Mouse (Mus musculus): ENCODE data around the gene Pfn1. TPM values are rescaled to one million over a fixed set of nuclear protein-coding genes. Genes with fewer than 3 reads are reported as not detected.
A peak's percentile ranks its signal among the peaks of the same experiment; 100 is the strongest.

The Pfn1 gene
- polyA plus RNA-seq, 1 experiment = 2,636 TPM

DNA sequence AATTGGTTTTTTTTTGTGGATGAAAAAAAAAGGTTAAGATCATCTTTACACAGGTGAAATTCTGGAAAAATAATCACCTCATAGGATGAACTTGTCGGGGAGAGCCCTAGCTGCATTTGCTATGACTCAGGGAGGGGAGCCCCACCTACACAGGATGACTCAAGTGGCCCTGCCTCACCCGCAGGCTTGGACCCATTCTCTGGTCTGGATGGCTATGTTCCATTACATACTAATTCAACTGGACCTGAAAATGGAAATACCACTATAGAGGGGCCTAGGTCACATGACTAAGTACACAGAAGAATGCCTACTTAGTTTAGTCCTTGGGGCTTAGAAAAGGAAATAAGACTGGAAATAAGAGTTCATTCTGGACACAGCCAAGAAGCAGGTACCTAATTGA is 3.1 kb downstream of the Pfn1 start:
- H3ac ChIP-seq (ENCODE audit: control insufficient read depth, insufficient read length) = no peak overlapping the region
- H3K4me3 ChIP-seq = peak overlapping the region; percentile 94
- H3K27me3 ChIP-seq (ENCODE audit: control insufficient read depth, insufficient read depth, insufficient read length) = no peaks in the 10 kb centered on the region
- H3K79me2 ChIP-seq (ENCODE audit: control insufficient read depth, insufficient read depth) = peaks cover 51% of the 10 kb centered on the region
- peak overlapping the region; percentile 99 for H3K4me2 ChIP-seq (ENCODE audit: low read depth)
- H3K36me3 ChIP-seq (ENCODE audit: control insufficient read depth, insufficient read depth) = peaks cover 36% of the 10 kb centered on the region
- no peak for TF ChIP-seq TCF12 (IDR thresholded peaks at IDR 0.05; ENCODE audit: insufficient read depth, poor library complexity, severe bottlenecking)
- TF ChIP-seq MAX (IDR thresholded peaks at IDR 0.05; ENCODE audit: low read depth) = no peak
- TF ChIP-seq POLR2A (IDR thresholded peaks at IDR 0.05; ENCODE audit: insufficient read length, low read depth) = no peak
- no peak for TF ChIP-seq MYOG (IDR thresholded peaks at IDR 0.05; ENCODE audit: control insufficient read depth in 1 of 3, insufficient read depth in 1 of 3, insufficient read length in 2 of 3, low read depth in 2 of 3)
- no peak for TF ChIP-seq SRF (IDR thresholded peaks at IDR 0.05; ENCODE audit: control insufficient read depth, insufficient read length, low read depth)
- TF ChIP-seq REST (IDR thresholded peaks at IDR 0.05; ENCODE audit: insufficient read depth, insufficient read length) = no peak
- TF ChIP-seq POLR2AphosphoS2 (IDR thresholded peaks at IDR 0.05; ENCODE audit: insufficient read length, low read depth) = peak; percentile 73
- TF ChIP-seq E2F4 (IDR thresholded peaks at IDR 0.05; ENCODE audit: insufficient read depth) = no peak
- peak; percentile 85 for TF ChIP-seq USF1 (IDR thresholded peaks at IDR 0.05; ENCODE audit: low read depth)
- TF ChIP-seq CEBPB (IDR thresholded peaks at IDR 0.05; ENCODE audit: insufficient read depth, poor library complexity, severe bottlenecking) = no peak
- TF ChIP-seq MYOD1 (IDR thresholded peaks at IDR 0.05; ENCODE audit: control insufficient read depth in 1 of 3, insufficient read length in 2 of 3, low read depth in 2 of 3) = peak in 1 of 3 experiments; percentile 19
- no peak for TF ChIP-seq TCF3 (IDR thresholded peaks at IDR 0.05; ENCODE audit: insufficient read length, low read depth)

DNA sequence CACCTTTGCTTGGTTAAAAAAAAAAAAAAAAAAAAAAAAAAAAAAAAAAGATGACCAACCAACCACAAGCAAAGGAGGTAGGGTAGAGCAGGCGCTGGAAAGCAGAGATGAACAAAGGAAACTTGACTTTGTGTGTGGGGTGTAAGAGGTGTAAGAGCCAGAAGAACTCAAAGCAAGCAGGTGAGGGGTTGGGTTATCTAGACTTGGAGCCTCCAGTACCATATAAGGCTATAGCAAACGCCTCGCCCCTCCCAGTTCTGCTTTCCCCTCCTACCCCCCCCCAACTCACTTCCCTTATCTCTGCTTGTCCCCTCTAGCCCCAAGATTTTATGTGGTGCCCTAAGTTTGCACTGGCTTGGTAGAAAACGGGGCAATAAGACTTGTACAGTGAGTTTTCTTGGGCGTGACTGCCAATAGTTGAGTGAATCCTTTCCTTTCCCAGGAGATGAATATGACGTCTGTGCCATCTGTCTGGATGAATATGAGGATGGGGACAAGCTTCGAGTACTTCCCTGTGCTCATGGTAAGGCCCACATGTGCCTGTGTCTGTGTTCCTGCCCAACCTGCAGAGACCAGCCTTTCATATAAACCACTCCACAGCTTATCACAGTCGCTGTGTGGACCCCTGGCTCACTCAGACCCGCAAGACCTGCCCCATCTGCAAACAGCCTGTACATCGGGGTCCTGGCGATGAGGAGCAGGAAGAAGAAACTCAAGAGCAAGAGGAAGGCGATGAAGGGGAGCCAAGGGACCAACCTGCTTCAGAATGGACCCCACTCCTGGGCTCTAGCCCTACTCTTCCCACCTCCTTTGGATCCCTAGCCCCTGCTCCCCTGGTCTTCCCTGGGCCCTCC is 3.9 kb downstream of the Pfn1 start:
- H3K79me2 ChIP-seq (ENCODE audit: control insufficient read depth, insufficient read depth) = peaks cover 59% of the 10 kb centered on the region
- no peaks in the 10 kb centered on the region for H3K27me3 ChIP-seq (ENCODE audit: control insufficient read depth, insufficient read depth, insufficient read length)
- TF ChIP-seq TCF3 (IDR thresholded peaks at IDR 0.05; ENCODE audit: insufficient read length, low read depth) = no peak
- peak; percentile 70 for TF ChIP-seq SRF (IDR thresholded peaks at IDR 0.05; ENCODE audit: control insufficient read depth, insufficient read length, low read depth)
- no peak for TF ChIP-seq E2F4 (IDR thresholded peaks at IDR 0.05; ENCODE audit: insufficient read depth)
- no peak for TF ChIP-seq MYOD1 (IDR thresholded peaks at IDR 0.05; ENCODE audit: control insufficient read depth in 1 of 3, insufficient read length in 2 of 3, low read depth in 2 of 3)
- TF ChIP-seq TCF12 (IDR thresholded peaks at IDR 0.05; ENCODE audit: insufficient read depth, poor library complexity, severe bottlenecking) = no peak
- peak; percentile 70 for TF ChIP-seq POLR2AphosphoS2 (IDR thresholded peaks at IDR 0.05; ENCODE audit: insufficient read length, low read depth)
- TF ChIP-seq POLR2A (IDR thresholded peaks at IDR 0.05; ENCODE audit: insufficient read length, low read depth) = peak; percentile 28
- TF ChIP-seq MYOG (IDR thresholded peaks at IDR 0.05; ENCODE audit: control insufficient read depth in 1 of 3, insufficient read depth in 1 of 3, insufficient read length in 2 of 3, low read depth in 2 of 3) = no peak
- TF ChIP-seq MAX (IDR thresholded peaks at IDR 0.05; ENCODE audit: low read depth) = no peak
- no peak for TF ChIP-seq CEBPB (IDR thresholded peaks at IDR 0.05; ENCODE audit: insufficient read depth, poor library complexity, severe bottlenecking)
- TF ChIP-seq REST (IDR thresholded peaks at IDR 0.05; ENCODE audit: insufficient read depth, insufficient read length) = no peak
- TF ChIP-seq USF1 (IDR thresholded peaks at IDR 0.05; ENCODE audit: low read depth) = no peak
- peaks cover 36% of the 10 kb centered on the region for H3K36me3 ChIP-seq (ENCODE audit: control insufficient read depth, insufficient read depth)
- H3K4me2 ChIP-seq (ENCODE audit: low read depth) = peak overlapping the region; percentile 99
- no peak overlapping the region for H3ac ChIP-seq (ENCODE audit: control insufficient read depth, insufficient read length)
- H3K4me3 ChIP-seq = peak overlapping the region; percentile 94

DNA sequence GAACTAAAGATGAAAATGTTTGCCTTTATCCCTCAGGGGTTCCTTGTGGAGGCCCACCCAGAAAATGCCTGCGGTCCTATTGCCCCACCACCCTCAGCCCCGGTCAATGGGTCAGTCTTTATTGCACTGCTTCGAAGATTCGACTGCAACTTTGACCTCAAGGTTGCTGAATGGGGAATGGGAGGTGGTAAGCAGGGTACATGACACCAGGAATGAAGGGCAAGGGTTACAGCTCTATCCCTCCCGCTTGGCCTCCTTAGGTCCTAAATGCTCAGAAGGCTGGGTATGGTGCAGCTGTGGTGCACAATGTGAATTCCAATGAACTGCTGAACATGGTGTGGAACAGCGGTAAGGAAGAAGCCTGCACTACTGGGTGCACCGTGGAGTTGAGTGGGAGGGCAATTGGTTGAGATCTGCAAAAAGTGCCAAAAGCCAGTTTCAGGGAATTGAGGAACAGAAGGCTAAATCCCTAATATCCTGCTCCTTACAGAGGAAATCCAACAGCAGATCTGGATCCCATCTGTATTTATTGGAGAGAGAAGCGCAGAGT is 5.2 kb downstream of the Pfn1 start:
- peak overlapping the region; percentile 95 for H3K4me2 ChIP-seq (ENCODE audit: low read depth)
- no peak overlapping the region for H3K4me3 ChIP-seq
- H3ac ChIP-seq (ENCODE audit: control insufficient read depth, insufficient read length) = no peak overlapping the region
- no peak for TF ChIP-seq SRF (IDR thresholded peaks at IDR 0.05; ENCODE audit: control insufficient read depth, insufficient read length, low read depth)
- peak; percentile 75 for TF ChIP-seq POLR2AphosphoS2 (IDR thresholded peaks at IDR 0.05; ENCODE audit: insufficient read length, low read depth)
- H3K36me3 ChIP-seq (ENCODE audit: control insufficient read depth, insufficient read depth) = peaks cover 40% of the 10 kb centered on the region
- no peaks in the 10 kb centered on the region for H3K27me3 ChIP-seq (ENCODE audit: control insufficient read depth, insufficient read depth, insufficient read length)
- peaks cover 62% of the 10 kb centered on the region for H3K79me2 ChIP-seq (ENCODE audit: control insufficient read depth, insufficient read depth)

DNA sequence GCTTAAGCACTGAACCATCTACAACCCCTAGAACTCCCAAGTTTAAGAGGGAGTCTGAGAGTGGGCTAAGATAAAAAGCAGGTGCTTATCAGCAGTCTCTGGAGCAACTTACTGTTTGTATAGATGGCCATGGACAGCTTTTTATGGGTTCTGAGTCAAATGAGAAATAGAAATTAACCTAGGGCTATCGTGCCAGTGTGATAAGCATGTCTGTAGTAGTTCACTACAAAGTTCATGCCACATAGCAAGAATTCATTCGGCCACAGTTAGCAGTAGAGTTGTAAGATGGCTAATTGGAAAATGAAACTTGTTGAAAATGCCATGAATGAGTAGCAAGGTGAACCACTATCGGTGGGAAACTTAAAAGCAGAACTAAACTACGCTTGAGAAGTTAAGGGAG is 5.9 kb downstream of the Pfn1 start:
- H3K4me3 ChIP-seq = peak overlapping the region; percentile 62
- no peak overlapping the region for H3ac ChIP-seq (ENCODE audit: control insufficient read depth, insufficient read length)
- peaks cover 45% of the 10 kb centered on the region for H3K36me3 ChIP-seq (ENCODE audit: control insufficient read depth, insufficient read depth)
- peak overlapping the region; percentile 95 for H3K4me2 ChIP-seq (ENCODE audit: low read depth)
- TF ChIP-seq USF1 (IDR thresholded peaks at IDR 0.05; ENCODE audit: low read depth) (no peak), MYOD1 (IDR thresholded peaks at IDR 0.05; ENCODE audit: control insufficient read depth in 1 of 3, insufficient read length in 2 of 3, low read depth in 2 of 3) (no peak), POLR2AphosphoS2 (IDR thresholded peaks at IDR 0.05; ENCODE audit: insufficient read length, low read depth) (no peak), SRF (IDR thresholded peaks at IDR 0.05; ENCODE audit: control insufficient read depth, insufficient read length, low read depth) (no peak), MYOG (IDR thresholded peaks at IDR 0.05; ENCODE audit: control insufficient read depth in 1 of 3, insufficient read depth in 1 of 3, insufficient read length in 2 of 3, low read depth in 2 of 3) (no peak), POLR2A (IDR thresholded peaks at IDR 0.05; ENCODE audit: insufficient read length, low read depth) (no peak), CEBPB (IDR thresholded peaks at IDR 0.05; ENCODE audit: insufficient read depth, poor library complexity, severe bottlenecking) (no peak), TCF3 (IDR thresholded peaks at IDR 0.05; ENCODE audit: insufficient read length, low read depth) (no peak), REST (IDR thresholded peaks at IDR 0.05; ENCODE audit: insufficient read depth, insufficient read length) (no peak), E2F4 (IDR thresholded peaks at IDR 0.05; ENCODE audit: insufficient read depth) (no peak), TCF12 (IDR thresholded peaks at IDR 0.05; ENCODE audit: insufficient read depth, poor library complexity, severe bottlenecking) (no peak), MAX (IDR thresholded peaks at IDR 0.05; ENCODE audit: low read depth) (no peak)
- H3K79me2 ChIP-seq (ENCODE audit: control insufficient read depth, insufficient read depth) = peaks cover 54% of the 10 kb centered on the region
- no peaks in the 10 kb centered on the region for H3K27me3 ChIP-seq (ENCODE audit: control insufficient read depth, insufficient read depth, insufficient read length)

All from myocyte (in vitro differentiated cells).